Mouse (Mus musculus) MEL (cell line): Measurements from ENCODE around the gene Lpcat2b. TPM values are rescaled to one million over a fixed set of nuclear protein-coding genes. Genes with fewer than 3 reads are reported as not detected.

ENCODE experiments used
- DNase-seq: peaks from one replicate; pipeline ENCODE4 v3.0.0; 2011; ENCODE audit warnings: low read depth, low spot score
- H3K27ac ChIP-seq: 2 replicates; pipeline ENCODE4 v1.5.1; 2012; ENCODE audit warnings: low read depth, mild to moderate bottlenecking, control low read depth, low read length, moderate library complexity; ENCODE audit not compliant: control insufficient read depth
- H3K27me3 ChIP-seq, 2 experiments: fragments of 150-350 bp in 1 of 2; sonication (generic) in 1 of 2; 2 replicates each; pipeline ENCODE4 v1.6.1; 2012; ENCODE audit warnings: low read length in 2 of 2, mild to moderate bottlenecking in 2 of 2, improper control_type of control experiment in 1 of 2, moderate library complexity in 1 of 2; ENCODE audit not compliant: insufficient read depth in 2 of 2, control insufficient read depth in 1 of 2
- H3K36me3 ChIP-seq, 2 experiments: 2 replicates each; pipeline ENCODE4 v1.6.1; 2012 to 2014; ENCODE audit warnings: low read length in 2 of 2, improper control_type of control experiment in 1 of 2, inconsistent platforms in 1 of 2, mild to moderate bottlenecking in 1 of 2; ENCODE audit not compliant: insufficient read depth in 2 of 2, control insufficient read depth in 1 of 2
- H3K4me1 ChIP-seq, 2 experiments: fragments of 150-350 bp in 1 of 2; sonication (generic) in 1 of 2; 2 replicates each; pipeline ENCODE4 v1.6.1; 2012; ENCODE audit warnings: low read length in 2 of 2, improper control_type of control experiment in 1 of 2, mild to moderate bottlenecking in 1 of 2; ENCODE audit not compliant: insufficient read depth in 2 of 2, control insufficient read depth in 1 of 2
- H3K4me3 ChIP-seq, 2 experiments: fragments of 150-350 bp in 1 of 2; sonication (generic) in 1 of 2; 2 replicates each; pipeline ENCODE4 v1.5.1; 2012; ENCODE audit warnings: low read depth in 2 of 2, low read length in 2 of 2, mild to moderate bottlenecking in 2 of 2, moderate library complexity in 2 of 2, control low read depth in 1 of 2, improper control_type of control experiment in 1 of 2; ENCODE audit not compliant: control insufficient read depth in 1 of 2, insufficient read depth in 1 of 2
- H3K79me2 ChIP-seq: 2 replicates; pipeline ENCODE4 v1.6.1; 2012; ENCODE audit warnings: mild to moderate bottlenecking, low read length, moderate library complexity; ENCODE audit not compliant: control insufficient read depth, poor library complexity, insufficient read depth
- H3K9ac ChIP-seq: 2 replicates; pipeline ENCODE4 v1.6.1; 2012; ENCODE audit warnings: low read depth, mild to moderate bottlenecking, control low read depth, low read length, moderate library complexity; ENCODE audit not compliant: control insufficient read depth, poor library complexity, severe bottlenecking
- H3K9me3 ChIP-seq: fragments of 150-350 bp; sonication (generic); replicated peaks from 2 replicates; pipeline ENCODE4 v1.6.1; 2012; ENCODE audit warnings: mild to moderate bottlenecking, low read length, improper control_type of control experiment, moderate library complexity; ENCODE audit not compliant: insufficient read depth
- CHD1 ChIP-seq: IDR thresholded peaks from 2 replicates; pipeline ENCODE4 v1.6.1; 2012; ENCODE audit warnings: low read depth, mild to moderate bottlenecking, inconsistent platforms, low read length, improper control_type of control experiment
- CHD2 ChIP-seq: IDR thresholded peaks from 2 replicates; pipeline ENCODE4 v1.6.1; 2011; ENCODE audit warnings: low read length, improper control_type of control experiment
- CTCF ChIP-seq, 3 experiments: IDR thresholded peaks in 2 of 3; conservative IDR thresholded peaks in 1 of 3; 2 replicates each; pipeline ENCODE4 v1.5.1; 2011 to 2012; ENCODE audit warnings: low read length in 3 of 3, low read depth in 2 of 3, mild to moderate bottlenecking in 2 of 3, improper control_type of control experiment in 1 of 3, inconsistent platforms in 1 of 3, mixed read lengths in 1 of 3, moderate library complexity in 1 of 3; ENCODE audit not compliant: control insufficient read depth in 1 of 3, insufficient read depth in 1 of 3, poor library complexity in 1 of 3, severe bottlenecking in 1 of 3
- E2F4 ChIP-seq: IDR thresholded peaks from 2 replicates; pipeline ENCODE4 v1.6.1; 2011; ENCODE audit warnings: low read depth, low read length, improper control_type of control experiment, borderline replicate concordance
- ELF1 ChIP-seq: IDR thresholded peaks from 2 replicates; pipeline ENCODE4 v1.6.1; 2014; ENCODE audit warnings: low read depth, mild to moderate bottlenecking, inconsistent platforms, low read length, improper control_type of control experiment, moderate library complexity
- ETS1 ChIP-seq: IDR thresholded peaks from 2 replicates; pipeline ENCODE4 v1.6.1; 2012; ENCODE audit warnings: low read depth, mild to moderate bottlenecking, inconsistent platforms, low read length, improper control_type of control experiment, moderate library complexity
- GABPA ChIP-seq: IDR thresholded peaks from 2 replicates; pipeline ENCODE4 v1.6.1; 2012; ENCODE audit warnings: low read depth, mild to moderate bottlenecking, inconsistent platforms, low read length, improper control_type of control experiment, moderate library complexity
- GATA1 ChIP-seq: IDR thresholded peaks from 2 replicates; pipeline ENCODE4 v1.6.1; 2011; ENCODE audit warnings: low read depth, low read length, improper control_type of control experiment
- HCFC1 ChIP-seq: IDR thresholded peaks from 2 replicates; pipeline ENCODE4 v1.6.1; 2012; ENCODE audit warnings: low read depth, mild to moderate bottlenecking, inconsistent platforms, low read length, improper control_type of control experiment, moderate library complexity
- JUND ChIP-seq: IDR thresholded peaks from 2 replicates; pipeline ENCODE4 v1.6.1; 2011; ENCODE audit warnings: low read depth, mild to moderate bottlenecking, improper control_type of control experiment, low read length
- MAX ChIP-seq: IDR thresholded peaks from 2 replicates; pipeline ENCODE4 v1.6.1; 2011; ENCODE audit warnings: low read length, improper control_type of control experiment
- MAZ ChIP-seq: IDR thresholded peaks from 2 replicates; pipeline ENCODE4 v1.6.1; 2012; ENCODE audit warnings: low read depth, mild to moderate bottlenecking, inconsistent platforms, low read length, improper control_type of control experiment
- MEF2A ChIP-seq: IDR thresholded peaks from 2 replicates; pipeline ENCODE4 v1.6.1; 2014; ENCODE audit warnings: low read depth, mild to moderate bottlenecking, inconsistent platforms, low read length, improper control_type of control experiment; ENCODE audit not compliant: poor library complexity, insufficient replicate concordance, severe bottlenecking; ENCODE audit errors: extremely low read depth
- MXI1 ChIP-seq: IDR thresholded peaks from 2 replicates; pipeline ENCODE4 v1.6.1; 2011; ENCODE audit warnings: mild to moderate bottlenecking, low read depth, low read length, improper control_type of control experiment
- MYB ChIP-seq: IDR thresholded peaks from 2 replicates; pipeline ENCODE4 v1.6.1; 2011; ENCODE audit warnings: mild to moderate bottlenecking, low read depth, low read length, improper control_type of control experiment
- NELFE ChIP-seq: IDR thresholded peaks from 2 replicates; pipeline ENCODE4 v1.6.1; 2011; ENCODE audit warnings: low read depth, low read length, improper control_type of control experiment
- NRF1 ChIP-seq: IDR thresholded peaks from 2 replicates; pipeline ENCODE4 v1.6.1; 2014; ENCODE audit warnings: low read depth, mild to moderate bottlenecking, inconsistent platforms, low read length, improper control_type of control experiment, moderate library complexity; ENCODE audit not compliant: poor library complexity, insufficient read depth, severe bottlenecking
- POLR2A ChIP-seq, 2 experiments: IDR thresholded peaks; 2 replicates each; pipeline ENCODE4 v1.6.1; 2011 to 2012; ENCODE audit warnings: low read length in 2 of 2, mild to moderate bottlenecking in 2 of 2, control low read depth in 1 of 2, improper control_type of control experiment in 1 of 2, low read depth in 1 of 2, moderate library complexity in 1 of 2; ENCODE audit not compliant: control insufficient read depth in 1 of 2, insufficient read depth in 1 of 2, poor library complexity in 1 of 2
- POLR2AphosphoS2 ChIP-seq: IDR thresholded peaks from 2 replicates; pipeline ENCODE4 v1.6.1; 2011; ENCODE audit warnings: low read length, improper control_type of control experiment
- POLR2AphosphoS5 ChIP-seq: IDR thresholded peaks from 2 replicates; pipeline ENCODE4 v1.6.1; 2012; ENCODE audit warnings: low read depth, borderline replicate concordance, mild to moderate bottlenecking, inconsistent platforms, low read length, moderate library complexity, mixed read lengths
- RAD21 ChIP-seq: IDR thresholded peaks from 2 replicates; pipeline ENCODE4 v1.6.1; 2011; ENCODE audit warnings: mild to moderate bottlenecking, low read depth, low read length, improper control_type of control experiment
- RCOR1 ChIP-seq: IDR thresholded peaks from 2 replicates; pipeline ENCODE4 v1.6.1; 2012; ENCODE audit warnings: low read depth, mild to moderate bottlenecking, inconsistent platforms, low read length, improper control_type of control experiment
- TAL1 ChIP-seq: IDR thresholded peaks from 2 replicates; pipeline ENCODE4 v1.6.1; 2012; ENCODE audit warnings: mild to moderate bottlenecking, inconsistent platforms, low read length, moderate library complexity, mixed read lengths
- TBP ChIP-seq: IDR thresholded peaks from 2 replicates; pipeline ENCODE4 v1.8.0; 2011; ENCODE audit warnings: low read depth, low read length, improper control_type of control experiment
- TCF12 ChIP-seq: IDR thresholded peaks from 2 replicates; pipeline ENCODE4 v1.6.1; 2014; ENCODE audit warnings: low read depth, mild to moderate bottlenecking, inconsistent platforms, low read length, improper control_type of control experiment, moderate library complexity
- USF2 ChIP-seq, 2 experiments: IDR thresholded peaks; 2 replicates each; pipeline ENCODE4 v1.6.1; 2011 to 2012; ENCODE audit warnings: improper control_type of control experiment in 2 of 2, low read length in 2 of 2, borderline replicate concordance in 1 of 2, inconsistent platforms in 1 of 2, low read depth in 1 of 2, mild to moderate bottlenecking in 1 of 2; ENCODE audit not compliant: insufficient read depth in 1 of 2
- ZKSCAN1 ChIP-seq: IDR thresholded peaks from 2 replicates; pipeline ENCODE4 v1.6.1; 2012; ENCODE audit warnings: low read depth, mild to moderate bottlenecking, inconsistent platforms, low read length, improper control_type of control experiment, moderate library complexity
- ZMIZ1 ChIP-seq: IDR thresholded peaks from 2 replicates; pipeline ENCODE4 v1.6.1; 2012; ENCODE audit warnings: low read depth, mild to moderate bottlenecking, inconsistent platforms, low read length, improper control_type of control experiment, moderate library complexity
- polyA plus RNA-seq, 2 experiments: library from polyadenylated mRNA; stranded (reverse) in 1 of 2; unstranded in 1 of 2; fragments of >175 nt in 1 of 2; fragments of >200 nt in 1 of 2; gene quantifications; 2 replicates each; pipeline versions ENCODE4 v1.2.1 to v1.2.4; 2012; ENCODE audit warnings: low replicate concordance in 2 of 2, low read depth in 1 of 2; ENCODE audit not compliant: insufficient read length in 2 of 2, insufficient read depth in 1 of 2, missing spikeins in 1 of 2
- total RNA-seq: library from RNA; depleted of rRNA; stranded (reverse); fragments of 300-350 nt; gene quantifications from 2 replicates; pipeline ENCODE4 v1.2.3, GENCODE M21; 2012

Gene Lpcat2b
- total and polyA plus RNA-seq, 3 experiments = not detected

GRCm38 (mm10) chr5:107467098-107467497 is 35.7 kb downstream of the Lpcat2b start:
- Histone ChIP-seq H3K36me3 (peaks cover 0 to 17% of the 10 kb centered on the region in 2 experiments; a peak in 2 of 4 replicates), H3K4me3 (no peak overlapping the region), H3K79me2 (no peaks in the 10 kb centered on the region), H3K27me3 (no peaks in the 10 kb centered on the region), H3K4me1 (peaks cover 11 to 13% of the 10 kb centered on the region in 2 experiments; a peak in 3 of 4 replicates), H3K27ac (no peak overlapping the region), H3K9me3 (no peaks in the 10 kb centered on the region), H3K9ac (no peak overlapping the region)
- no peak for DNase-seq
- TF ChIP-seq TAL1 = no peak
- no peak for TF ChIP-seq MEF2A
- no peak for TF ChIP-seq POLR2AphosphoS5
- no peak for TF ChIP-seq ETS1
- TF ChIP-seq CTCF (IDR thresholded peaks at IDR 0.05 in 2 of 3, conservative IDR thresholded peaks at IDR 0.05 in 1 of 3; ENCODE audit: control insufficient read depth in 1 of 3, insufficient read depth in 1 of 3, low read depth in 2 of 3, low read length in 3 of 3, poor library complexity in 1 of 3, severe bottlenecking in 1 of 3) = no peak
- TF ChIP-seq JUND = no peak
- no peak for TF ChIP-seq NELFE
- no peak for TF ChIP-seq RAD21
- TF ChIP-seq TBP = no peak
- TF ChIP-seq GATA1 = no peak
- TF ChIP-seq MAZ = no peak

DNA sequence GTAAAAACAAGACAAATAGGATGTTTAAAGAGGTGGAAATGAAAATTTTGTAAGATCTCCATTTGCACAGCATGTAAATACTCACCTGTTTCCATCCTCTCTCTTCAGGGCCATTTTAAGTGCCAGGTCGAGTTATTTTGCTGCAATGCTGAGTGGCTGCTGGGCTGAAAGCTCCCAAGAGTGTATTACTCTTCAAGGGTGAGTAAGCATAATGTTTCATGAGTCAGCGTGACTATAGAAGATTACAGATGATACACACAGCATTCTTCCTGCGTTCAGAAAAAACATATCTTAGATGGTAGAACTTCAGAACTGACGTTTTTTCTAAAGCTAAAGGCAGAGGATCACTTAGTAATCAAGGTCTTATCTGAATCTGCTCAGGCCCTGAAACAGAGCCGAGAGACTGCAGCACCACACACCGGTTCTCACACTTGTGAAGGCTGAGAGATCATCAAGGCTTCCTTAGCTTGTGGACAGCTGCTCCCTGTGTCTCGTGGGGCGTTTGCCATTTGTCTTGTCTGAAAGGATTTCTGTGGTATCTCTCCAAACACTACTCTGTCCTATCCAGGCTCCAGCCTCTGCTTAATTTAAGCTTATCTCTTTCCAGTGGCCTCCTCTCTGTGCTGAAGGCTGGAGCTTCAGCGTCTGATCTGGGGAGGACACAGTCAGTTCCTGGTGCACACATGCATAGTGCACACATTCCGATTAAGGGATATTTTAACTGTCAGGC is 39.4 kb downstream of the Lpcat2b start:
- peak overlapping the region; percentile 31 to 38 for H3K4me3 ChIP-seq
- peak overlapping the region; percentile 13 for H3K9ac ChIP-seq
- no peaks in the 10 kb centered on the region for H3K27me3 ChIP-seq
- no peaks in the 10 kb centered on the region for H3K9me3 ChIP-seq
- H3K79me2 ChIP-seq = no peaks in the 10 kb centered on the region
- H3K27ac ChIP-seq = peak overlapping the region; percentile 65
- peak; percentile 81 for DNase-seq
- peaks cover 6 to 9% of the 10 kb centered on the region in 2 experiments; a peak in 3 of 4 replicates for H3K4me1 ChIP-seq
- peaks cover 0 to 11% of the 10 kb centered on the region in 2 experiments; a peak in 2 of 4 replicates for H3K36me3 ChIP-seq
- no peak for TF ChIP-seq CHD1
- no peak for TF ChIP-seq POLR2A (IDR thresholded peaks at IDR 0.05; ENCODE audit: control insufficient read depth in 1 of 2, insufficient read depth in 1 of 2, low read depth in 1 of 2, low read length in 2 of 2, poor library complexity in 1 of 2)
- TF ChIP-seq MEF2A = no peak
- peak; percentile 58; the same call in 1 of the 2 replicates for TF ChIP-seq MXI1
- TF ChIP-seq JUND = no peak
- TF ChIP-seq USF2 (IDR thresholded peaks at IDR 0.05; ENCODE audit: borderline replicate concordance in 1 of 2, insufficient read depth in 1 of 2, low read depth in 1 of 2, low read length in 2 of 2) = no peak
- TF ChIP-seq CHD2 = no peak
- peak; percentile 56 for TF ChIP-seq TCF12
- no peak for TF ChIP-seq ELF1
- TF ChIP-seq RCOR1 = peak; percentile 47
- TF ChIP-seq MAX = peak; percentile 68
- TF ChIP-seq ETS1 = peak; percentile 82
- TF ChIP-seq POLR2AphosphoS2 = no peak
- no peak for TF ChIP-seq POLR2AphosphoS5
- no peak for TF ChIP-seq RAD21
- TF ChIP-seq CTCF (IDR thresholded peaks at IDR 0.05 in 2 of 3, conservative IDR thresholded peaks at IDR 0.05 in 1 of 3; ENCODE audit: control insufficient read depth in 1 of 3, insufficient read depth in 1 of 3, low read depth in 2 of 3, low read length in 3 of 3, poor library complexity in 1 of 3, severe bottlenecking in 1 of 3) = no peak
- no peak for TF ChIP-seq ZMIZ1
- TF ChIP-seq HCFC1 = no peak
- no peak for TF ChIP-seq ZKSCAN1
- no peak for TF ChIP-seq E2F4
- peak; percentile 38; the same call in 1 of the 2 replicates for TF ChIP-seq GABPA
- 0 out of 2 replicates have a peak, but pooled peaks have one; percentile 9 for TF ChIP-seq NRF1
- peak; percentile 19; the same call in 1 of the 2 replicates for TF ChIP-seq TBP
- peak; percentile 19; the same call in 1 of the 2 replicates for TF ChIP-seq MYB
